Mouse (Mus musculus): ENCODE results near the gene Fam45a.
A peak's percentile ranks its signal among the peaks of the same experiment; 100 is the strongest.
"Not testable (repeated sequence)": the region's sequence is repeated elsewhere in the genome, so short reads cannot be mapped to it uniquely, and the experiment has no call there.

Fam45a gene

DNA sequence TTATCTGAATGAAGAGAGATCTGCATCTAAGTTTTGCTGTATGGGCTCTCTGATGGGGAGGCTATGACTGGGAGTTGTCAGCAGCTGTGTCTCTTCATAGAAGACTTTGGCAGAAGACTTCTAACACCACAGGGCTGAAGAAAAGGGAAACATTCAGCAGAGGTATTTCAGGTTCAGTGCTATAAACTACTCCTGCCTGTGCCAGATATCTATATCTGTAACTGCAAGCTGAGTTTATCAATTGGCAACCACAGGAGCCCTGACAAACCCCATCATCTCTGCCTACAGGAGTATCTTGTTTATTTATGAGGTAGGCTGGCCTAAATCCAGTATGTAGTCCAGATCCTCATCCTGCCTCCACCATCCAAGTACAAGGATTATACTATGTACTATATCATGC is 31.9 kb downstream of the Fam45a start:
- DNase-seq (ENCODE audit: low read depth, low spot score), result no peak

GRCm38 (mm10) chr19:60845731-60846130 is 34.3 kb downstream of the Fam45a start:
- DNase-seq (ENCODE audit: low read depth, low spot score), result no peak

DNA sequence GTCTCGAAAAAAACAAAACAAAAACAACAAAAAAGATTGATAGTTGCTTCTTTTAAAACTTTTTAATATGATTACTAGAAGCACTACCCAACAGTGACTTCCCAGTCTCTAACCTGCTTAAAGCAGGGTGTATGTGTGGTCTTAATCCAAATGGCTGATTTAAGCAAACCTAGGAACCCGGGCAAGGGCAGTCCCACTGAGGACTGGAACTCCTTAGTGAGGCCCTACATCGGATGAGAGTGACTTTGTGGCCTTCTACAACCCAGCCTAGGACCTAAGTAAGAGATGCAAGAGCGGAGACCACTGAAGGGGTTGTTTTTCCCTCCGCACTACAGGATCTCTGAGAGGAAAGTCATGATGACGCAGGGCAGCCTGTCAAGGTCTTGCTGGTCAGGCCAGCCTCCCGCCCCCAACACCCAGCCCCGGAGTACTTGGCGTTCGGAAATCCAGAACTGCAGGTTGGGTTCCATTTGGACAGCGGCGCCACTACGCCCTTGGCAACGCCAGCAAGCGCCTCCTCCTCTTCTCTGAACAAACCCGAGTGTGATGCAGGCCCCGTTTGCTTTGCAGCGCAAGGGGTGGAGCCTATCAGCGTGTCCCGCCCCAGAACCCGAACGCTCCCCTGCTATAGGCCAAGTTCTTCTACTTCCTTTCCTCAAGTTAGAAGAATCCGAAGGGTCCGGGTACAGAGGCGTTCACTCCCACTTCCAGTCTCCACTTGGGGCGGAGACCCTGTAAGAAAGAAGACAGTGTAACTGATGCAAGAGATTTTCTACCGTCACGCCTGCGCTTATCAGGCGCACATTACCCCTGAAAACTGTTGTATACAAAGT is 49.7 kb downstream of the Fam45a start, which contains the start of gene Sfxn4:
TSS of gene Sfxn4 (minus strand) at position 612 of the 833 bp plus-strand sequence.
- peak; percentile 92 for DNase-seq (ENCODE audit: low read depth, low spot score)

- not testable (repeated sequence) for DNase-seq (ENCODE audit: low read depth, low spot score)
Observed at GRCm38 (mm10) chr19:60866169-60866568, 54.8 kb downstream of the Fam45a start.

DNA sequence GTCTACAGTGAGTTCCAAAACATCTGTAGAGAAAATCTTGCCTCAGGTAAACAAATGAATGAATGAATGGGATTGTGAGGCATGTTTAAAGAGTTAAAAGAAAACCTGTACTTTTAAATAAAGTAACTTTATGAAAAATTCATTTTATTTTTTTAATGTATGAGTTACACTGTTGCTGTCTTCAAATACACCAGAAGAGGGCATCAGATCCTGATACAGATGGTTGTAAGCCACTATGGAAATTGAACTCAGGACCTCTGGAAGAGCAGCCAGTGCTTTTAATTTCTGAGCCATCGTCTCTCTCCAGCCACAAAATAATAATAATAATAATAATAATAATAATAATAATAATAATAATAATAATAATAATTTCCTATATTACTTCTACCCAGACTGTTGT is 59.1 kb downstream of the Fam45a start:
- DNase-seq (ENCODE audit: low read depth, low spot score), result no peak

DNA sequence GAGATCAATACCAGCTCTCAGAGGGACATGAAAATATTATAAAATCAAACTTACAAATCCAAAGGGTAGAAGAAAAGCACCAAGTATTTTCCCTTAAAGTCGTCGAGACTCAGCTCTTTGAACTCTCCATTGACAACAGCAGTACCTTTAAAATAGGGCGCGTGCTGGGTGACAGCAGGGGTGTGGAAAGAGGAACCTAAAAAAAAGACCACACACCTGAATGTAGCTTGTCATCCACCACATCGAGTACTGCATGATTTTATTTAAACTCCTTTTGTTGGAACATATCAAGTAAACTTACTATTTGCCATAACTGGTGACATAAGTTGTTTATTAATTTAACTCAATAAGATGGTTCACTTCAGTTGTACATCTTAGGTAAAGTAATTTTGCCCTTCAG is 60.0 kb downstream of the Fam45a start:
- no peak for DNase-seq (ENCODE audit: low read depth, low spot score)

DNA sequence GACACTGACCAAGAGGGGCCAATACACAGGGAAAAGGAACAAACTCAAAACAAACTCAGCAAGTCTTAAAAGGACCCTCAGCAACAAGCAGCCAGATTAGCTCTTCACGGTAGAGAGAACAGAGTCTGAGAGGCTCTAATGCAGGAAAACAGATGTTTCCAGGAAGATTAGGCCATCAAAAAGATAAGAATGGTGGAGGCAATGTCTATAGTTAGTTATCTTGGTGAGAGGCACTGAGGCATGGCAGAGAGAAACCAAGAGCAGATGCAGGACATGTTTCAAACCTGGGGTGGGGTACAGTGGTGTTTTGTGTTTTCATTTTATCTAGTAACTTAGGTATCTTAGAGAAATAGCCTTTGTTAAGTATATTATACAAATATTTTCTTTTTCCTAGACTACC is 60.9 kb downstream of the Fam45a start:
- no peak for DNase-seq (ENCODE audit: low read depth, low spot score)

GRCm38 (mm10) chr19:60873501-60873900 is 62.1 kb downstream of the Fam45a start:
- no peak for DNase-seq (ENCODE audit: low read depth, low spot score)

GRCm38 (mm10) chr19:60874064-60874694 is 62.8 kb downstream of the Fam45a start, which contains the start of gene Prdx3:
Gene Prdx3, minus strand, starts transcription at chr19:60874556.
- peak; percentile 91 for DNase-seq (ENCODE audit: low read depth, low spot score)

- DNase-seq (ENCODE audit: low read depth, low spot score), result no peak
Observed at GRCm38 (mm10) chr19:60883129-60883528, 71.7 kb downstream of the Fam45a start.

Data from WW6 (cell line).